Mouse (Mus musculus) G1E (cell line): ENCODE measurements around the gene Ccdc8.

ENCODE experiments used
- CTCF ChIP-seq: IDR thresholded peaks from 2 replicates; pipeline ENCODE4 v1.5.1; 2012; ENCODE audit warnings: low read depth, low read length, inconsistent platforms, mixed read lengths
- GATA1 ChIP-seq: IDR thresholded peaks from 2 replicates; pipeline ENCODE4 v1.6.1; 2012; ENCODE audit warnings: borderline replicate concordance, low read length, inconsistent platforms, mixed read lengths
- GATA2 ChIP-seq: IDR thresholded peaks from 2 replicates; pipeline ENCODE4 v1.6.1; 2012; ENCODE audit warnings: low read depth, low read length, inconsistent platforms, borderline replicate concordance
- POLR2AphosphoS5 ChIP-seq: IDR thresholded peaks from 2 replicates; pipeline ENCODE4 v1.6.1; 2012; ENCODE audit warnings: low read depth, low read length, inconsistent platforms; ENCODE audit not compliant: insufficient replicate concordance
- TAL1 ChIP-seq: conservative IDR thresholded peaks from 2 replicates; pipeline ENCODE4 v1.6.1; 2012; ENCODE audit warnings: low read depth, low read length, inconsistent platforms, mixed read lengths

DNA sequence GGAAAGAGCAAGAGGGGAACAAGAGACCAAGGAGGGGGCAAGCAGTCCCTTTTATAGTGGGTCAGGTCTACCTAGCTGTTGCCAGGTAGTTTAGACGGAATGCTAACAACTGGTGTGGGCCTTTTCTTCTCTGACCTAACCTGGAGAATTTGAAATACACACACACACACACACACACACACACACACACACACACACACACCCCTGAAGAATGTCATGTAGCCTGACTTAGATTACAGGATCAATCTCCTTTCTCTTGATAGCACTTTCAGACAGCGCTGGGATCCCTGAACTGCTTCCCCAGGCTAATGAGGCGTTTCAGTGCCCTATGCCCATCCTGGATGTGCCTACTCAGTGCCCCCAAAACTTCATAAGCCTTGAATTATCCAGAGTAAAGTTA lies 13.9 kb upstream of the Ccdc8 start:
- no peak for TF ChIP-seq CTCF
- TF ChIP-seq TAL1, result no peak
- TF ChIP-seq POLR2AphosphoS5, result no peak
- TF ChIP-seq GATA1, result no peak
- no peak for TF ChIP-seq GATA2
